Mouse (Mus musculus) MEL (cell line): Measurements from ENCODE around the gene Krtap4-7.
"Not testable (repeated sequence)": the region's sequence is repeated elsewhere in the genome, so short reads cannot be mapped to it uniquely, and the experiment has no call there.

Source experiments
- BHLHE40 ChIP-seq: IDR thresholded peaks from 2 replicates; pipeline ENCODE4 v1.6.1; 2012; ENCODE audit warnings: low read depth, mild to moderate bottlenecking, inconsistent platforms, low read length, improper control_type of control experiment, borderline replicate concordance
- CHD1 ChIP-seq: IDR thresholded peaks from 2 replicates; pipeline ENCODE4 v1.6.1; 2012; ENCODE audit warnings: low read depth, mild to moderate bottlenecking, inconsistent platforms, low read length, improper control_type of control experiment
- CTCF ChIP-seq, 3 experiments: IDR thresholded peaks in 2 of 3; conservative IDR thresholded peaks in 1 of 3; 2 replicates each; pipeline ENCODE4 v1.5.1; 2011 to 2012; ENCODE audit warnings: low read length in 3 of 3, low read depth in 2 of 3, mild to moderate bottlenecking in 2 of 3, improper control_type of control experiment in 1 of 3, inconsistent platforms in 1 of 3, mixed read lengths in 1 of 3, moderate library complexity in 1 of 3; ENCODE audit not compliant: control insufficient read depth in 1 of 3, insufficient read depth in 1 of 3, poor library complexity in 1 of 3, severe bottlenecking in 1 of 3
- EP300 ChIP-seq, 2 experiments: IDR thresholded peaks; 2 replicates each; pipeline ENCODE4 v1.6.1; 2011; ENCODE audit warnings: improper control_type of control experiment in 2 of 2, low read length in 2 of 2, low read depth in 1 of 2, mild to moderate bottlenecking in 1 of 2
- ETS1 ChIP-seq: IDR thresholded peaks from 2 replicates; pipeline ENCODE4 v1.6.1; 2012; ENCODE audit warnings: low read depth, mild to moderate bottlenecking, inconsistent platforms, low read length, improper control_type of control experiment, moderate library complexity
- GATA1 ChIP-seq: IDR thresholded peaks from 2 replicates; pipeline ENCODE4 v1.6.1; 2011; ENCODE audit warnings: low read depth, low read length, improper control_type of control experiment
- MEF2A ChIP-seq: IDR thresholded peaks from 2 replicates; pipeline ENCODE4 v1.6.1; 2014; ENCODE audit warnings: low read depth, mild to moderate bottlenecking, inconsistent platforms, low read length, improper control_type of control experiment; ENCODE audit not compliant: poor library complexity, insufficient replicate concordance, severe bottlenecking; ENCODE audit errors: extremely low read depth
- POLR2A ChIP-seq, 2 experiments: IDR thresholded peaks; 2 replicates each; pipeline ENCODE4 v1.6.1; 2011 to 2012; ENCODE audit warnings: low read length in 2 of 2, mild to moderate bottlenecking in 2 of 2, control low read depth in 1 of 2, improper control_type of control experiment in 1 of 2, low read depth in 1 of 2, moderate library complexity in 1 of 2; ENCODE audit not compliant: control insufficient read depth in 1 of 2, insufficient read depth in 1 of 2, poor library complexity in 1 of 2
- TBP ChIP-seq: IDR thresholded peaks from 2 replicates; pipeline ENCODE4 v1.8.0; 2011; ENCODE audit warnings: low read depth, low read length, improper control_type of control experiment
- USF2 ChIP-seq, 2 experiments: IDR thresholded peaks; 2 replicates each; pipeline ENCODE4 v1.6.1; 2011 to 2012; ENCODE audit warnings: improper control_type of control experiment in 2 of 2, low read length in 2 of 2, borderline replicate concordance in 1 of 2, inconsistent platforms in 1 of 2, low read depth in 1 of 2, mild to moderate bottlenecking in 1 of 2; ENCODE audit not compliant: insufficient read depth in 1 of 2
- ZC3H11A ChIP-seq: IDR thresholded peaks from 2 replicates; pipeline ENCODE4 v1.6.1; 2012; ENCODE audit warnings: low read depth, mild to moderate bottlenecking, inconsistent platforms, low read length, improper control_type of control experiment
- ZKSCAN1 ChIP-seq: IDR thresholded peaks from 2 replicates; pipeline ENCODE4 v1.6.1; 2012; ENCODE audit warnings: low read depth, mild to moderate bottlenecking, inconsistent platforms, low read length, improper control_type of control experiment, moderate library complexity
- ZNF384 ChIP-seq: IDR thresholded peaks from 2 replicates; pipeline ENCODE4 v1.6.1; 2012; ENCODE audit warnings: low read depth, mild to moderate bottlenecking, inconsistent platforms, low read length, improper control_type of control experiment

- TF ChIP-seq CTCF (IDR thresholded peaks at IDR 0.05 in 2 of 3, conservative IDR thresholded peaks at IDR 0.05 in 1 of 3; ENCODE audit: control insufficient read depth in 1 of 3, insufficient read depth in 1 of 3, low read depth in 2 of 3, low read length in 3 of 3, poor library complexity in 1 of 3, severe bottlenecking in 1 of 3); GATA1; EP300 (IDR thresholded peaks at IDR 0.05; ENCODE audit: low read depth in 1 of 2, low read length in 2 of 2); CHD1; ZC3H11A; USF2 (IDR thresholded peaks at IDR 0.05; ENCODE audit: borderline replicate concordance in 1 of 2, insufficient read depth in 1 of 2, low read depth in 1 of 2, low read length in 2 of 2); TBP; MEF2A; POLR2A (IDR thresholded peaks at IDR 0.05; ENCODE audit: control insufficient read depth in 1 of 2, insufficient read depth in 1 of 2, low read depth in 1 of 2, low read length in 2 of 2, poor library complexity in 1 of 2); ZNF384; BHLHE40; ZKSCAN1; ETS1: not testable (repeated sequence)
Measured at GRCm38 (mm10) chr11:99643635-99644139, at the start of gene Krtap4-7.
